Mouse (Mus musculus) liver, adult (tissue): Measurements from ENCODE around the gene Klk13.

Experiments used
- GATA4 ChIP-seq: IDR thresholded peaks from 2 replicates; pipeline ENCODE4 v1.6.1; 2014; ENCODE audit warnings: mild to moderate bottlenecking, low read length; ENCODE audit not compliant: insufficient replicate concordance

Klk13 gene

GRCm38 (mm10) chr7:43712267-43712666 is at the start of gene Klk13:
Klk13 (plus strand) TSS chr7:43712567.
- no peak for TF ChIP-seq GATA4

GRCm38 (mm10) chr7:43662804-43663203 is 49.6 kb upstream of the Klk13 start:
- no peak for TF ChIP-seq GATA4

GRCm38 (mm10) chr7:43668582-43668981 is 43.8 kb upstream of the Klk13 start:
- no peak for TF ChIP-seq GATA4

- no peak for TF ChIP-seq GATA4
These were observed 41.1 kb upstream of the Klk13 start for GRCm38 (mm10) chr7:43671064-43671808.

- TF ChIP-seq GATA4 = no peak
These were observed 40.4 kb upstream of the Klk13 start, which contains the start of gene Ctu1 for GRCm38 (mm10) chr7:43671809-43672580. Ctu1 (plus strand) TSS chr7:43672016.

GRCm38 (mm10) chr7:43672581-43673260 is 39.6 kb upstream of the Klk13 start:
- TF ChIP-seq GATA4 = no peak

- TF ChIP-seq GATA4 = no peak
These were observed 37.3 kb upstream of the Klk13 start for GRCm38 (mm10) chr7:43675091-43675490.

GRCm38 (mm10) chr7:43678517-43678916 is 33.9 kb upstream of the Klk13 start:
- no peak for TF ChIP-seq GATA4

GRCm38 (mm10) chr7:43680960-43681359 is 31.4 kb upstream of the Klk13 start:
- no peak for TF ChIP-seq GATA4

GRCm38 (mm10) chr7:43685088-43685487 is 27.3 kb upstream of the Klk13 start:
- TF ChIP-seq GATA4 = no peak

- no peak for TF ChIP-seq GATA4
These were observed 22.2 kb upstream of the Klk13 start, which contains the start of gene Klk14 for GRCm38 (mm10) chr7:43690118-43690517. Klk14 (plus strand) TSS chr7:43690418.

- TF ChIP-seq GATA4 = no peak
These were observed 2.3 kb upstream of the Klk13 start for GRCm38 (mm10) chr7:43710031-43710430.

- no peak for TF ChIP-seq GATA4
These were observed 550 bp downstream of the Klk13 start for GRCm38 (mm10) chr7:43712917-43713316.

- TF ChIP-seq GATA4 = no peak
These were observed 1.5 kb downstream of the Klk13 start for GRCm38 (mm10) chr7:43713741-43714351.

GRCm38 (mm10) chr7:43747788-43748187 is 35.4 kb downstream of the Klk13 start:
- no peak for TF ChIP-seq GATA4

- TF ChIP-seq GATA4 = no peak
These were observed 40.4 kb downstream of the Klk13 start for GRCm38 (mm10) chr7:43752806-43753205.

GRCm38 (mm10) chr7:43766484-43766883 is 54.1 kb downstream of the Klk13 start:
- TF ChIP-seq GATA4 = no peak
